Mouse (Mus musculus): Measurements from ENCODE around the gene Gatad2b. TPM values are rescaled to one million over a fixed set of nuclear protein-coding genes. Genes with fewer than 3 reads are reported as not detected.
A peak's percentile ranks its signal among the peaks of the same experiment; 100 is the strongest.
"Not testable (repeated sequence)": the region's sequence is repeated elsewhere in the genome, so short reads cannot be mapped to it uniquely, and the experiment has no call there.

The Gatad2b gene
- total and polyA plus RNA-seq, 2 experiments from 2014 or later = 5.8 to 25.3 TPM

DNA sequence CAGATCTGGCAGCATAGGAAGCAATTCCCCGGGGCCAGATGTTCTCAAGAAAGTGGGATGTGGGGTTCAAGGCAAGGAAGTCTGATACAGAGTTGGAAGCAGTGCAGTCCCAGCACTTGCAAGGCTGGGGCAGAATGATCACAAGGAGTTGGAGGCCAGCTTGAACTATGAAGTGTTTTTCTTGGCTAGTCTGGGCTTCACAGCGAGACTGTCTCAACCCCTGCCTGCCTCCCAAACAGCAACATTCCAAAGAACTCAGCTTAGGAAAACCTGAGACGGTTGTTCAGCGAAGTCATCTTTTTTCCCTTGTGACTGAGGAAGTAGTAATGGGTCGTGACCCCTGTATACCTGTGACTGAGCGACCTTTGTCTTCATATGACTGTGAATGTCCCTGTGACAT lies 42.2 kb upstream of the Gatad2b start:
- no peak for DNase-seq (ENCODE audit: low spot score)
- no peaks in the 10 kb centered on the region for H3K27me3 ChIP-seq (ENCODE audit: control insufficient read depth, insufficient read depth, low read length)
- TF ChIP-seq CTCF (IDR thresholded peaks at IDR 0.05; ENCODE audit: low read depth) (no peak), EP300 (IDR thresholded peaks at IDR 0.05; ENCODE audit: low read depth) (no peak)
- 0 out of 2 replicates have a peak overlapping the region, but pooled peaks have one; percentile 11 for H3K27ac ChIP-seq (ENCODE audit: low read depth)
- H3K4me1 ChIP-seq (ENCODE audit: control insufficient read depth, insufficient read depth) = peaks cover 9% of the 10 kb centered on the region
- no peak overlapping the region for H3K9ac ChIP-seq (replicated peaks; ENCODE audit: low read depth, low read length)
- no peak overlapping the region for H3K4me3 ChIP-seq (ENCODE audit: low read depth, low read length)
- H3K9me3 ChIP-seq (replicated peaks; ENCODE audit: control insufficient read depth, low read length) = no peaks in the 10 kb centered on the region
- H3K36me3 ChIP-seq (replicated peaks; ENCODE audit: control insufficient read depth, insufficient read depth, low read length) = peaks cover 20% of the 10 kb centered on the region
- 70% methylated on average over 6 of the region's 6 CpGs for WGBS
- no peak for ATAC-seq (ENCODE audit: insufficient read depth, low read depth)
- no peak overlapping the region for H3K4me2 ChIP-seq (ENCODE audit: low read depth, low read length)

DNA sequence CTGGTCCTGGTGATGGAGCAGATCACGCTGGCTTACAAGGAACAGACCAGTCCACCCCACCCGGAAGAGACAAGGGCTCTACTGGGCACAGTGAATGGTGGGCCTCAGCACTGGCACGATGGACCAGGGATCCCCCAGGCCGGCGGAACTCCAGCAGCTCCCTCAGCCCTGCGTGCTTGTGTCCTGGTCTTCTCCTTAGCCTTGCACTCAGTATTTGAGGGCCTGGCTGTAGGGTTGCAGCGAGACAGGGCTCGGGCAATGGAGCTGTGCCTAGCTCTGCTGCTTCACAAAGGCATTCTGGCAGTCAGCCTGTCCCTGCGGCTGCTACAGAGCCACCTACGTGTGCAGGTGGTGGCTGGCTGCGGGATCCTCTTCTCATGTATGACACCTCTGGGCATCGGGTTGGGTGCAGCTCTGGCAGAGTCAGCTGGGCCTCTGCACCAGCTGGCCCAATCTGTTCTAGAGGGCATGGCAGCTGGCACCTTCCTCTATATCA lies 41.2 kb upstream of the Gatad2b start:
- not testable (repeated sequence) for DNase-seq (ENCODE audit: low spot score)

DNA sequence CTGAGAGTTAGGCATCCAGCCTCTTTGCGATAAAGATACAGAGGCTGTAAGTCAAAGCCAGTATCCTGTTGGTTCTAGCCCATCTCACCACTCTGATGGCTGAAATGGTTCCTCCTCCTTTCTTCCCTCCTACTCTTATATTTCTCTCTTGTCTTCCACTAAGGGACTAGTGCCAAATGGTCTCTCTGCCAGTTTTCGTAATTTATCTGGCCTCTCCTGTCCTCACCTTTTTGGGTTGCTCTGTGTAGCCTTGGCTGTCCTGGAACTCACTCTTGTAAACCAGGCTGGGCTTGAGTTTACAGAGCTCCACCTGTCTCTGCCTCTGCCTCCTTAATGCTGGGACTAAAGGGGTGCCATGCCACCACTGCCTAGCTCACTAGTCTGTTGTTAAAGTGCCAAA lies 40.3 kb upstream of the Gatad2b start:
- not testable (repeated sequence) for H3K4me2 ChIP-seq (ENCODE audit: low read depth, low read length); H3K9ac ChIP-seq (replicated peaks; ENCODE audit: low read depth, low read length); H3K27me3 ChIP-seq (ENCODE audit: control insufficient read depth, insufficient read depth, low read length); DNase-seq (ENCODE audit: low spot score); H3K27ac ChIP-seq (ENCODE audit: low read depth); ATAC-seq (ENCODE audit: insufficient read depth, low read depth); H3K4me1 ChIP-seq (ENCODE audit: control insufficient read depth, insufficient read depth); H3K9me3 ChIP-seq (replicated peaks; ENCODE audit: control insufficient read depth, low read length); H3K4me3 ChIP-seq (ENCODE audit: low read depth, low read length)
- WGBS = 65% methylated on average over 2 of the region's 2 CpGs
- H3K36me3 ChIP-seq (replicated peaks; ENCODE audit: control insufficient read depth, insufficient read depth, low read length) = peaks cover 29% of the 10 kb centered on the region

More for the DNA sequence above, 41.2 kb upstream of the Gatad2b start:
- H3K9ac ChIP-seq (replicated peaks; ENCODE audit: low read depth, low read length); H3K4me3 ChIP-seq (ENCODE audit: low read depth, low read length); ATAC-seq (ENCODE audit: insufficient read depth, low read depth); H3K4me2 ChIP-seq (ENCODE audit: low read depth, low read length); H3K27me3 ChIP-seq (ENCODE audit: control insufficient read depth, insufficient read depth, low read length); H3K9me3 ChIP-seq (replicated peaks; ENCODE audit: control insufficient read depth, low read length); H3K27ac ChIP-seq (ENCODE audit: low read depth); H3K4me1 ChIP-seq (ENCODE audit: control insufficient read depth, insufficient read depth): not testable (repeated sequence)
- 90% methylated on average over 11 of the region's 12 CpGs for WGBS
- H3K36me3 ChIP-seq (replicated peaks; ENCODE audit: control insufficient read depth, insufficient read depth, low read length) = peaks cover 20% of the 10 kb centered on the region

- not testable (repeated sequence) for H3K9me3 ChIP-seq (replicated peaks; ENCODE audit: control insufficient read depth, low read length); ATAC-seq (ENCODE audit: insufficient read depth, low read depth); H3K4me2 ChIP-seq (ENCODE audit: low read depth, low read length); H3K9ac ChIP-seq (replicated peaks; ENCODE audit: low read depth, low read length); H3K27ac ChIP-seq (ENCODE audit: low read depth); H3K27me3 ChIP-seq (ENCODE audit: control insufficient read depth, insufficient read depth, low read length); H3K4me3 ChIP-seq (ENCODE audit: low read depth, low read length); DNase-seq (ENCODE audit: low spot score); H3K4me1 ChIP-seq (ENCODE audit: control insufficient read depth, insufficient read depth)
- peaks cover 32% of the 10 kb centered on the region for H3K36me3 ChIP-seq (replicated peaks; ENCODE audit: control insufficient read depth, insufficient read depth, low read length)
- 100% methylated on average over 1 of the region's 1 CpGs for WGBS
Measured at GRCm38 (mm10) chr3:90253174-90253573, 39.8 kb upstream of the Gatad2b start.

DNA sequence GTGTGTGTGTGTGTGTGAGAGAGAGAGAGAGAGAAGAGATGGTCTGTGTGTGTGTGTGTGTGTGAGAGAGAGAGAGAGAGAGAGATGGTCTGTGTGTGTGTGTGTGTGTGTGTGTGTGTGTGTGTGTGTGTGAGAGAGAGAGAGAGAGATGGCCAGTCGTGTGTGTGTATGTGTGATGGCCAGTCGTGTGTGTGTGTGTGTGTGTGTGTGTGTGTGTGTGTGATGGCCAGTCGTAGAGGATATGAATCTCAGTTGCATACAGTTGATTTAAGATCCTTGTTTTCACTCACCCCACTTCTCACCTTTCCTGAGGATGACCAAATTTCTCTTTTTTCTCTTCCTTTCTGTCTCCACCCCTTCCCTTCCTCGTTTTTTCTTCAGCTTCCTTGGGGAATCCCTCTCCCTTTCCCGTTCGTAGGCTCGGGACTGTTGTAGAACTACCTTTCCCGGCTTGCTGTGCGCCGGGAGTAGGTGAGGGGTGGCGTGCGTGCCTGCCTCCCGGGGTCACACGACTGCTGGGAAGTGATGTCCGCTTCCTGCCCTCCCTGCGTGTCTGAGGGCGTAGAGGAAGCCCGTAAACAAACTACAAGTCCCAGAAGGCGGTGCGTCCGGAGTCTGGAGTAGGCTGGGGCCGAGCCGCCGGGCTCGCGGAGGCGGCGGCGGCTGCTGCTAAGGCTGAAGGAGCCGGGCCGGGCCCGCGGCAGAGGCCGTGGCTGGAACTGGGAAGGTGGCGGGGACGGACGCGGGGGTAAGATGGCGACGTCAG lies 39.1 kb upstream of the Gatad2b start, which contains the start of gene Crtc2:
TSS of gene Crtc2 (plus strand) at position 511 of the 766 bp plus-strand sequence.
- WGBS = 1% methylated on average over 38 of the region's 40 CpGs
- H3K36me3 ChIP-seq (replicated peaks; ENCODE audit: control insufficient read depth, insufficient read depth, low read length) = peaks cover 39% of the 10 kb centered on the region
- peak within 1 kb of the TSS; percentile 79 for H3K9ac ChIP-seq (replicated peaks; ENCODE audit: low read depth, low read length)
- peak within 1 kb of the TSS; percentile 88 for H3K27ac ChIP-seq (ENCODE audit: low read depth)
- DNase-seq (ENCODE audit: low spot score) (peak; percentile 99), ATAC-seq (ENCODE audit: insufficient read depth, low read depth) (peak; percentile 97)
- H3K9me3 ChIP-seq (replicated peaks; ENCODE audit: control insufficient read depth, low read length) = no peaks in the 10 kb centered on the region
- H3K4me1 ChIP-seq (ENCODE audit: control insufficient read depth, insufficient read depth) = peaks cover 9% of the 10 kb centered on the region
- H3K4me3 ChIP-seq (ENCODE audit: low read depth, low read length) = peak within 1 kb of the TSS; percentile 82
- no peaks in the 10 kb centered on the region for H3K27me3 ChIP-seq (ENCODE audit: control insufficient read depth, insufficient read depth, low read length)
- H3K4me2 ChIP-seq (ENCODE audit: low read depth, low read length) = peak within 1 kb of the TSS; percentile 77
- TF ChIP-seq CTCF (IDR thresholded peaks at IDR 0.05; ENCODE audit: low read depth) (no peak), EP300 (IDR thresholded peaks at IDR 0.05; ENCODE audit: low read depth) (peak; percentile 40; the same call in 1 of the 2 replicates)

Measured in heart, postnatal 0 days (tissue).